Mouse (Mus musculus) embryonic fibroblast, embryonic 13.5 days (primary cell): ENCODE data around the gene Fam213a. TPM values are rescaled to one million over a fixed set of nuclear protein-coding genes. Genes with fewer than 3 reads are reported as not detected.
A peak's percentile ranks its signal among the peaks of the same experiment; 100 is the strongest.

Experiments
- H3K27ac ChIP-seq: 2 replicates; pipeline ENCODE4 v1.5.1; 2012; ENCODE audit warnings: low read length, control low read depth, inconsistent platforms; ENCODE audit not compliant: insufficient read depth
- H3K4me1 ChIP-seq: 2 replicates; pipeline ENCODE4 v1.6.1; 2011; ENCODE audit warnings: low read length; ENCODE audit not compliant: control insufficient read depth, insufficient read depth
- H3K4me3 ChIP-seq: 2 replicates; pipeline ENCODE4 v1.5.1; 2011; ENCODE audit warnings: mild to moderate bottlenecking, control low read depth, low read length; ENCODE audit not compliant: insufficient read depth
- CTCF ChIP-seq: IDR thresholded peaks from 2 replicates; pipeline ENCODE4 v1.5.1; 2011; ENCODE audit warnings: mild to moderate bottlenecking, control low read depth, low read length, moderate library complexity, borderline replicate concordance; ENCODE audit not compliant: insufficient read depth
- POLR2A ChIP-seq: IDR thresholded peaks from 2 replicates; pipeline ENCODE4 v1.6.1; 2011; ENCODE audit warnings: low read depth, mild to moderate bottlenecking, control low read depth, low read length, moderate library complexity
- polyA plus RNA-seq: library from polyadenylated mRNA; stranded (reverse); fragments of >200 nt; gene quantifications from 2 replicates; pipeline ENCODE4 v1.2.4, GENCODE M21; 2011; ENCODE audit warnings: low read depth; ENCODE audit not compliant: missing spikeins, insufficient read length

Gene Fam213a
- polyA plus RNA-seq, 1 experiment, result 11.3 TPM

DNA sequence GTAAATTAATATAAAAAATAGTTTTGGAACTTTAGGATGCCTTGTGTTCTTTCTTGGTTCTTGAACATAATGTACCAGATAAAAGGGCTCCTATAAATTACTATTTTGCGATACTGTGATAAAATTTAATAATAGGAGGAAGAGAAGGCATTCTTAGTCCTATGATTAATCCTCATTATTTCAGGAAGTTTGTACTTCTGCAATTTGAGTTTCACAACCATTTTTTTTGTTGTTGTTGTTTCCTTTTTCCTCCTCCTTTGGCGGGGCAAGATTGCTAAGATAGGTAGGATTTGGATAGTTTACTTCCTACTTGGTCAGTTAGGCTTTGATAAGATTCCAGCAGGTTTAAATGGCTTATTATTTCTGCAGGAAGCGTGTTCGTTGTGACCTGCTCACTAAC is 28.0 kb downstream of the Fam213a start:
- Histone ChIP-seq H3K4me1 (no peaks in the 10 kb centered on the region), H3K4me3 (no peak overlapping the region), H3K27ac (no peak overlapping the region)
- TF ChIP-seq CTCF, result no peak
- no peak for TF ChIP-seq POLR2A

DNA sequence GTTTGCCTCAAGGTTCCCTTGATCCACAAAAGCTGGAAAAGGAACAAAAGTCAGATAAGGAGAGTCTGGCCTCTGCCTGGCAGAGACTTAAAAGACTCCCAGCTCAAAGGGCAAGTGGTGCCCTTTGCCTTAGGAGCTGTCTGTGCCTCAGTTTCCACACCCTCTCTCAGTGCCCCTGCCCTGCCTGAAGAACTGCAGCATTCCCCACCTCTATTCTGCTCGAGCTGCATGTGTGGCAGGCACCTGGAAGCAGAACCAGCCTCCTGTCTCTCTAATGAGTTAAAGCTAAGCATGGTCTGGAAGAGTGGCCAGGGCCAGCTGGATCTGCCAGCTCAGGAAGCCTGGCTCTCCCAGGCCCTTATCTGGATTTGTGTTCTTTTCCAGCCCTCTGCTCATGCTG is 33.9 kb downstream of the Fam213a start:
- Histone ChIP-seq H3K27ac (no peak overlapping the region), H3K4me3 (no peak overlapping the region)
- TF ChIP-seq POLR2A, result no peak

DNA sequence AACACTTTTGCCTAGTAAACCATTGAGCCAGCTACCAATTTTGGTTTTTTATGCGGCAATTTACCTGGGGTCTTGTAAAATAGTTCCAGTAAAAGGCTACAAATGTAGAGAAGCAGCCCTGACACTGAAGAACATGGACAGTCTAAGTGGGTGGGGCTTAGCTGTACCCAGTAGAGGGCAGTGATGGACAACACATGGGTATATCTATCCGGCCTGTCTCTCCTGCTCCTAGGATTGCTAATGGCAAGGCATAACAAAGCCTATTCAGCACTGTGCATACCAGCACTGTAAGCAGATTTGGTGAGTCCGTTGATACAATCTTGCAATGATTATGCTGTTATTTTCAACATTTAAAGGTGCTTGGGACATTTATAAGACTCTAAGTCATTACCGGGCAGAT is 34.6 kb downstream of the Fam213a start:
- TF ChIP-seq POLR2A (no peak), CTCF (peak; percentile 47; the same call in 1 of the 2 replicates)
- Histone ChIP-seq H3K4me3 (no peak overlapping the region), H3K27ac (no peak overlapping the region), H3K4me1 (no peaks in the 10 kb centered on the region)

More for the DNA sequence above, 33.9 kb downstream of the Fam213a start:
- no peaks in the 10 kb centered on the region for H3K4me1 ChIP-seq

DNA sequence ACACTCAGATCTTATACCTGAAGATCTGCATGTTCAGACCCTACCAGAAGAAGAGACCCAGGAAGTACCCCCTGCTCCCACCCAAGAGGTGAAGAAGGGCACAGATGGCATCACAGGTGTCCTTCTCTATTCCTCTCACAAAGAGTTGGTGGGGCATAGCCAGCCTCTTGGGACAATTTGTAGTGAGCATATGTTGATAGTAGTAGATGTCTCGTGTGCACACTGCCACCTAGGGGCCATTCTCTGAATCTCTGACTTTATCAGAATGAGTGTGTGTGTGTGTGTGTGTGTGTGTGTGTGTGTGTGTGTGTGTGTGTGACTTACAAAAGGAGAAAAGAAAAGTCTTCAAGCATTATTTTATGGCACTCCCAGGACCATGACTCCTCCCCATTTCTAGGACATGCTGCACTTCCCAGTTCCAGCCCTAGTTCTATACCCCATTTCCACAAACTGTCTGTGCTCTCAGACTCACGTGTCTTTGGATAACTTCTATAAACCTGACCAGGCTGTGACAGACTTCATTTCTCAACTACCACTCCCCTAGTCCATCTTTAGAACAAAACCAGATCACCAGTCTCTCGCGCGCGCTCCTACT is 38.4 kb downstream of the Fam213a start:
- Histone ChIP-seq H3K27ac (no peak overlapping the region), H3K4me3 (no peak overlapping the region), H3K4me1 (no peaks in the 10 kb centered on the region)
- no peak for TF ChIP-seq CTCF
- no peak for TF ChIP-seq POLR2A

- H3K4me3 ChIP-seq, result no peak overlapping the region
- peaks cover 6% of the 10 kb centered on the region; the same call in 1 of the 2 replicates for H3K4me1 ChIP-seq
- no peak overlapping the region for H3K27ac ChIP-seq
- TF ChIP-seq CTCF, result no peak
- TF ChIP-seq POLR2A, result no peak
Measured at GRCm38 (mm10) chr14:40968051-40968450, 45.5 kb downstream of the Fam213a start.

- Histone ChIP-seq H3K27ac (peak overlapping the region; percentile 48), H3K4me1 (peaks cover 6% of the 10 kb centered on the region; the same call in 1 of the 2 replicates), H3K4me3 (peak overlapping the region; percentile 50)
- TF ChIP-seq POLR2A (no peak), CTCF (no peak)
Measured at GRCm38 (mm10) chr14:40967598-40967900, 46.0 kb downstream of the Fam213a start.

DNA sequence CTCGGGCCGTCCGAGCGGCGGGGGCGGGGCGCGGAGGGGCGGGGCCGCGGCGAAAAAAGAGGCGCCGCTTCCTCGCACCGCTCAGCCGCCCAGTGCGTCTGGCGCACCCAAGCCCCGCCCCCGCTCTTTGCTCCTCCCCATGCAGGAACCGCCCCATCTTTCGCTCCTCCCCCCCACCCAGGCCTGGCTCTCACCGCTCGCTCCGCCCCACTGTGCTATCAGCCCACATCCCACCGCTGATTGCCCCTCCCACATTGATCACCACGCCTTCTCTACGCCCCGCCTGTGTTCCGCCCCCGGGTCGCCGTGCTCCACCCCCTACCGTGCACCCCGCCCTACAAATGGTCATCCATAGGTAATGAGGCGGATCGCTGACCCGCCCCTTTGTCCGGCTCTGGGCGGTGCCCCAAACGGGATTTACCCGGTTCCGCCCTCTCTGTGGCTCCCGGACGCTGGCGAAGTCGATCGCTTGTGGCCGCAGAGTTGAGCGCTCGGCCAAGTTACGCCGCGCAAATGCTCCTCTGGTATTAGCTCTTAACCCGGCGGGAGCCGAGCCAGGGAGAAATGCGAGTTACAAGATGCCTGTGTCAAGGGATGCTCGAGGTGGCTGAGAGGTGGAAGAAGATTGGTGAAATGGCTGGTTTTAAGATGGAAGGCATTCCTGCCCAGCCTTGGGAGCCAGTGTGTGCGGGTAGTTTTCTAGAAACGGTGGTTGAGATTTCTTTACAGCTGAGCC is 46.6 kb downstream of the Fam213a start:
- H3K4me1 ChIP-seq, result peaks cover 6% of the 10 kb centered on the region; the same call in 1 of the 2 replicates
- peak overlapping the region; percentile 48 for H3K27ac ChIP-seq
- TF ChIP-seq CTCF (no peak), POLR2A (peak; percentile 78)
- H3K4me3 ChIP-seq, result peak overlapping the region; percentile 83

DNA sequence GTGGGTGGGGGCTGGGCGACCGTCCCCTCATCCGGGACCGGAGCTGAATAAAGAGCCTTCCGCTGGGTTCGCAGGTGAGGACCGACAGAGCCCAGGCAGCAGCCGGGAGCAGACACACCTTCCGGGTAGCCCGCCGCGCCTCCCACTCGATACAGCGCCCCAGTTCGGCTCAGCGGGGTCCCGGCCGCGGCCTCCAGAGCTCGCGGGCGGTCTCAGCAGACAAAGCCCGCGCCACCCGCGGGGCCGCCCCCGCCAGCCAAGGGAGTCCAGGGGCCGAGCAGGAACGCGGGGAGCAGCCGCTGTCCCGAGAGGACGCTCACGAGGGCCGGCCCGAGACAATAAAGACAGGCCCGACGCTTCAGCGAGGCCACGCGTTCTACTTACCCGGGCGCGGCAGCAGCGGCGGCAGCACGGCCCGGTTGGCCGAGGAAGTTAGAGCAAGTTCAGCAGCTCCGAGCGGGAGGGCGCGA is 47.2 kb downstream of the Fam213a start, which contains the start of gene Tspan14:
Gene Tspan14, minus strand, starts transcription at position 416 of the 470 bp plus-strand sequence.
- peak within 1 kb of the TSS; percentile 61 for H3K27ac ChIP-seq
- peak within 1 kb of the TSS; percentile 83 for H3K4me3 ChIP-seq
- peaks cover 6% of the 10 kb centered on the region; the same call in 1 of the 2 replicates for H3K4me1 ChIP-seq
- no peak for TF ChIP-seq CTCF
- peak; percentile 91 for TF ChIP-seq POLR2A

DNA sequence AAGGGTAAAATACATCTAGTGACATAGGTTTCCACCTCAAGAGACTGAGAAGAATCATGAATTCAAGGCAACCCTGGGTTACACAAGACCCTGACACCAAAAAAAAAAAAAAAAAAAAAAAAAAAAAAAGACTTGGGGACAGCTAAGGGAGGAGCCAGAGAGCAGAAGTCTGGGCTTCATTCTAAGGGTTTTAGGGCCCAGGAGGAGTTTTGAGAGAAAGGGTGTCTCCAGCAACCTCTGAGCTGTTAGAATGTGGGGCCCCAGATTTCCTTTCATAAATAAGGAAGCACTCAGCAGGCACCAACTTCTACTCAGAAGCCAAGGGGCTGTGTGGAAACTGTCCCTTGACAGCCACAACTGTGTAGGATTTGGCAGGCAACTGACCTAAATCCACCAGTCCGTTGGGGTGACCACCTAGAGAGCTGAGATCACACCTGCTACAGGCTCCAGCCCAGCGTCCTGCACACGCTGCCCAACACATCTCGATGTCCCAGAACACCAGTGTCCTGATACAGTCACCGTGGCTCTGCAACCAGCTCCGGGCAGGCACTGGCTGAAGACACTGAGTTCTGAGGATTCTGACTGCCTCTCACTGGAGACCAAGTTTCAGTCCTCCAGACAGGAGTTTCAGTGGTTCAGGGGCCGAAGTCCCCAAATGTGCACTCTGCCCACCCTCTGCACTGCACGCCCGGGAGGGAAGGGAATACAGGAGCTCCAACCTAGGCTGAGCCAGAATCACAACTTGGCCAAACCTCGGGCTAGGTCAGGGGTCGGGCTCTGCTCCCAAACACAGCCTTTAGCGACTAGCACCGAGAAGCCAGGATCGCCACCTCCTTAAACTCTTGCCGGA is 47.9 kb downstream of the Fam213a start:
- Histone ChIP-seq H3K27ac (no peak overlapping the region), H3K4me3 (peak overlapping the region; percentile 83), H3K4me1 (peaks cover 6% of the 10 kb centered on the region; the same call in 1 of the 2 replicates)
- no peak for TF ChIP-seq POLR2A
- TF ChIP-seq CTCF, result no peak
